Mouse (Mus musculus): ENCODE data around the gene Efcab11. TPM values are rescaled to one million over a fixed set of nuclear protein-coding genes. Genes with fewer than 3 reads are reported as not detected.

Efcab11 gene
- total and polyA plus RNA-seq, 3 experiments: 7.9 to 12.2 (median 8.0) TPM

DNA sequence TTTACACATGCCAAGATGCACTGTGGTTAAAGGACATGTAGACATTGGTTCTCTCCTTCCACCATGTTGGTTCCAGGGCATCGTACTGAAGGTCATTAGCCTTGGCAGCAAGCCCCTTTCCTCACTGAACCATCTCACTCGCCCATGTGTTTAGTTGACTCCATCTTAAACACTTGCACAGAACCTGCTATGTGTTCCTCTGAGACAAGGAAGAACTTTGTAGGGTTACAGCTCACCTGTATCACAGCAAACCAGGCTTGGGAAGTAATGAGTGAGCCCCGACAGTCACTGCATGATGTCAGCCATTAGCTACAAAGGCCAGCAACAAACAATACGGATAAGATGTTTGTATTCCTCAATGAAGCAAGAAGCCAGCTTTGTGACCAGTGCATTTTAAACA, 13.6 kb upstream of the Efcab11 start:
- peaks cover 41 to 89% of the 10 kb centered on the region in 2 experiments for H3K36me3 ChIP-seq (replicated peaks in 1 of 2; ENCODE audit: control insufficient read depth in 1 of 2, insufficient read depth in 1 of 2, low read length in 1 of 2)
- H3K79me2 ChIP-seq (replicated peaks; ENCODE audit: control insufficient read depth, extremely low read depth, insufficient read depth, poor library complexity, severe bottlenecking): no peaks in the 10 kb centered on the region
- H3K4me3 ChIP-seq (replicated peaks in 1 of 3; ENCODE audit: low read depth in 2 of 3, low read length in 2 of 3, poor library complexity in 1 of 3): no peak overlapping the region
- H3K27ac ChIP-seq (ENCODE audit: insufficient read depth, low read depth): no peak overlapping the region
- DNase-seq (ENCODE audit: extremely low read depth): no peak
- H3K9ac ChIP-seq (ENCODE audit: insufficient read depth, low read depth): no peak overlapping the region
- no peaks in the 10 kb centered on the region for H3K9me3 ChIP-seq (replicated peaks; ENCODE audit: low read length)
- in situ Hi-C loops (cut with MboI; ENCODE audit: low pct_ligation_motif_present, low pct_unique_long_range_greater_than_20kb, low sequenced_read_pairs): loop anchor here (25.0 kb wide), 1 partner anchor 811 kb away; no protein-coding TSS in a partner anchor
- dilution Hi-C loops (cut with MboI; ENCODE audit: extremely low pct_ligation_motif_present, extremely low pct_unique_long_range_greater_than_20kb, low sequenced_read_pairs): no loop called here
- TF ChIP-seq RCOR1 (conservative IDR thresholded peaks at IDR 0.05; ENCODE audit: low read depth, low read length) (no peak), SMC3 (IDR thresholded peaks at IDR 0.05; ENCODE audit: low read depth, low read length) (no peak), TBP (conservative IDR thresholded peaks at IDR 0.05; ENCODE audit: low read depth, low read length) (no peak), E2F4 (IDR thresholded peaks at IDR 0.05; ENCODE audit: insufficient replicate concordance, low read depth, low read length) (no peak), IRF4 (IDR thresholded peaks at IDR 0.05; ENCODE audit: low read depth, low read length) (no peak), POLR2AphosphoS2 (IDR thresholded peaks at IDR 0.05; ENCODE audit: low read depth, low read length) (no peak), TCF12 (IDR thresholded peaks at IDR 0.05; ENCODE audit: low read depth, low read length) (no peak), ZKSCAN1 (IDR thresholded peaks at IDR 0.05; ENCODE audit: borderline replicate concordance, low read depth, low read length) (no peak), USF1 (IDR thresholded peaks at IDR 0.05; ENCODE audit: low read depth, low read length) (no peak), ZC3H11A (IDR thresholded peaks at IDR 0.05; ENCODE audit: low read depth, low read length) (no peak)
- H3K4me2 ChIP-seq (ENCODE audit: insufficient read depth, low read depth, poor library complexity, severe bottlenecking): no peak overlapping the region
- H3K4me1 ChIP-seq (ENCODE audit: control insufficient read depth in 1 of 2, insufficient read depth in 2 of 2): peaks cover 3 to 8% of the 10 kb centered on the region in 2 experiments
- no peaks in the 10 kb centered on the region for H3K27me3 ChIP-seq (replicated peaks)

DNA sequence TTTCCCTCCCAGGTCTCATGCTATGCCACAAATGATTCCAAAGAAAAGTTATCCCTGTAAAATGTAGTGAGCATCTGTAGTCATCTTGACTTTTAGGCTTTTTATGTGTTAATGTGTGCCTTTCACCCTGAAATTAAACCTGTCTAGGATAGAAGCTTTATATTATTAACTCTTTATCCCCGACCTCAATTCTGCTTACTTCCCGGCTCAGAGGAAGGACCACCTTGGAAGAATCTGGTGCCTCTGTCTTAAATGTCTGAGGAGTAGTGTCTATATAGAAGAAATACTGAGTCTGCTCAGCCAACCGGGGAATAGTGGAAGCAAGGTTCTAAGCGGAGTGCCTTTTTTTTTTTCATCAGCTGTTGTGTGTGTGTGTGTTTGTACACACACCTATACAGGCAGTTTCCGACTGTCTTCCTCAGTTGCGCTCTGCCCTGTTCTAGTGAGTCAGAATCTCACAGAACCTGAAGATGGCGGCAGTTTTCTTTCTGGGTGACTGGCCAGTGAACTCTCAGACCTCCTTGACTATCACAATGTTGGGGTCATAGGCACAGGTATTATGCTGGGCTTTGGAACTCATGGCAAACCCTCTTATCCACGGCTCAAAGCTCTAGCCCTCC, 1.2 kb upstream of the Efcab11 start:
- dilution Hi-C loops (cut with MboI; ENCODE audit: extremely low pct_ligation_motif_present, extremely low pct_unique_long_range_greater_than_20kb, low sequenced_read_pairs) (no loop called here), in situ Hi-C loops (cut with MboI; ENCODE audit: low pct_ligation_motif_present, low pct_unique_long_range_greater_than_20kb, low sequenced_read_pairs) (loop anchor here (25.0 kb wide), 1 partner anchor 798 kb away; no protein-coding TSS in a partner anchor)
- peak; percentile 61 for DNase-seq (ENCODE audit: extremely low read depth)
- TF ChIP-seq UBTF (IDR thresholded peaks at IDR 0.05; ENCODE audit: low read depth, low read length) (no peak), BHLHE40 (IDR thresholded peaks at IDR 0.05; ENCODE audit: low read depth, low read length) (0 out of 2 replicates have a peak, but pooled peaks have one; percentile 11), ELF1 (IDR thresholded peaks at IDR 0.05; ENCODE audit: low read depth, low read length) (no peak), MAFK (IDR thresholded peaks at IDR 0.05; ENCODE audit: insufficient replicate concordance, low read length) (no peak), USF2 (conservative IDR thresholded peaks at IDR 0.05; ENCODE audit: low read depth, low read length) (no peak), KAT2A (IDR thresholded peaks at IDR 0.05; ENCODE audit: insufficient replicate concordance, low read length) (no peak), NRF1 (IDR thresholded peaks at IDR 0.05; ENCODE audit: low read depth, low read length) (0 out of 2 replicates have a peak, but pooled peaks have one; percentile 12), SMC3 (IDR thresholded peaks at IDR 0.05; ENCODE audit: low read depth, low read length) (no peak), MAX (IDR thresholded peaks at IDR 0.05; ENCODE audit: low read length) (no peak), POLR2A (IDR thresholded peaks at IDR 0.05; ENCODE audit: low read depth, low read length) (no peak), TBP (conservative IDR thresholded peaks at IDR 0.05; ENCODE audit: low read depth, low read length) (peak; percentile 39), CHD2 (IDR thresholded peaks at IDR 0.05; ENCODE audit: low read length) (no peak), HCFC1 (IDR thresholded peaks at IDR 0.05; ENCODE audit: low read depth, low read length) (peak; percentile 32; the same call in 1 of the 2 replicates), IRF4 (IDR thresholded peaks at IDR 0.05; ENCODE audit: low read depth, low read length) (no peak), ZKSCAN1 (IDR thresholded peaks at IDR 0.05; ENCODE audit: borderline replicate concordance, low read depth, low read length) (no peak), MAZ (IDR thresholded peaks at IDR 0.05; ENCODE audit: low read depth, low read length) (peak; percentile 47; the same call in 1 of the 2 replicates), USF1 (IDR thresholded peaks at IDR 0.05; ENCODE audit: low read depth, low read length) (no peak), SIN3A (IDR thresholded peaks at IDR 0.05; ENCODE audit: low read length) (peak; percentile 54), GABPA (IDR thresholded peaks at IDR 0.05; ENCODE audit: insufficient replicate concordance, low read depth, low read length) (no peak), CTCF (conservative IDR thresholded peaks at IDR 0.05 in 1 of 2, IDR thresholded peaks at IDR 0.05 in 1 of 2; ENCODE audit: low read depth in 2 of 2, low read length in 2 of 2) (peak in 1 of 2 experiments; percentile 48; a peak in 2 of 4 replicates), EP300 (IDR thresholded peaks at IDR 0.05; ENCODE audit: low read length) (no peak), MEF2A (IDR thresholded peaks at IDR 0.05; ENCODE audit: borderline replicate concordance, low read depth, low read length) (no peak), POLR2AphosphoS2 (IDR thresholded peaks at IDR 0.05; ENCODE audit: low read depth, low read length) (no peak), MXI1 (IDR thresholded peaks at IDR 0.05; ENCODE audit: low read depth, low read length) (peak; percentile 28; the same call in 1 of the 2 replicates), E2F4 (IDR thresholded peaks at IDR 0.05; ENCODE audit: insufficient replicate concordance, low read depth, low read length) (no peak), TCF12 (IDR thresholded peaks at IDR 0.05; ENCODE audit: low read depth, low read length) (0 out of 2 replicates have a peak, but pooled peaks have one; percentile 22), ZMIZ1 (IDR thresholded peaks at IDR 0.05; ENCODE audit: low read depth, low read length) (no peak), CHD1 (IDR thresholded peaks at IDR 0.05; ENCODE audit: low read depth, low read length) (no peak)

More for the DNA sequence above, 1.2 kb upstream of the Efcab11 start:
- no peaks in the 10 kb centered on the region for H3K27me3 ChIP-seq (replicated peaks)
- H3K4me2 ChIP-seq (ENCODE audit: insufficient read depth, low read depth, poor library complexity, severe bottlenecking): peak overlapping the region; percentile 62
- H3K36me3 ChIP-seq (replicated peaks in 1 of 2; ENCODE audit: control insufficient read depth in 1 of 2, insufficient read depth in 1 of 2, low read length in 1 of 2): peaks cover 0 to 30% of the 10 kb centered on the region in 2 experiments
- peak overlapping the region; percentile 88 to 100 (median 96) for H3K4me3 ChIP-seq (replicated peaks in 1 of 3; ENCODE audit: low read depth in 2 of 3, low read length in 2 of 3, poor library complexity in 1 of 3)
- peak overlapping the region; percentile 72 for H3K27ac ChIP-seq (ENCODE audit: insufficient read depth, low read depth)
- peaks cover 6% of the 10 kb centered on the region for H3K79me2 ChIP-seq (replicated peaks; ENCODE audit: control insufficient read depth, extremely low read depth, insufficient read depth, poor library complexity, severe bottlenecking)
- H3K9me3 ChIP-seq (replicated peaks; ENCODE audit: low read length): no peaks in the 10 kb centered on the region
- peak overlapping the region; percentile 96 for H3K9ac ChIP-seq (ENCODE audit: insufficient read depth, low read depth)
- peaks cover 12 to 37% of the 10 kb centered on the region in 2 experiments for H3K4me1 ChIP-seq (ENCODE audit: control insufficient read depth in 1 of 2, insufficient read depth in 2 of 2)
